Mouse (Mus musculus) spleen, adult 2 months (tissue): ENCODE measurements around the gene Rab3d. TPM values are rescaled to one million over a fixed set of nuclear protein-coding genes. Genes with fewer than 3 reads are reported as not detected.
"Not testable (repeated sequence)": the region's sequence is repeated elsewhere in the genome, so short reads cannot be mapped to it uniquely, and the experiment has no call there.

Experiments used
- DNase-seq, 2 experiments: peaks; one replicate each; pipeline versions ENCODE4 v3.0.0 to v3.0.0-alpha.2; 2012 to 2021; ENCODE audit warnings: low spot score in 2 of 2, low read depth in 1 of 2
- H3K27ac ChIP-seq: fragments of 200-500 bp; 2 replicates; pipeline ENCODE4 v1.5.1; 2012; ENCODE audit warnings: low read length, inconsistent platforms; ENCODE audit not compliant: insufficient read depth
- H3K27me3 ChIP-seq: fragments of 200-500 bp; 2 replicates; pipeline ENCODE4 v1.6.1; 2012; ENCODE audit warnings: mild to moderate bottlenecking, moderate library complexity, low read length, inconsistent platforms; ENCODE audit not compliant: control insufficient read depth, insufficient read depth
- H3K36me3 ChIP-seq: fragments of 200-500 bp; 2 replicates; pipeline ENCODE4 v1.6.1; 2012; ENCODE audit warnings: mild to moderate bottlenecking, low read length, inconsistent platforms; ENCODE audit not compliant: control insufficient read depth, insufficient read depth
- H3K4me1 ChIP-seq: fragments of 200-500 bp; 2 replicates; pipeline ENCODE4 v1.6.1; 2011; ENCODE audit warnings: inconsistent platforms; ENCODE audit not compliant: control insufficient read depth, insufficient read depth, insufficient read length
- H3K4me3 ChIP-seq: fragments of 200-500 bp; 2 replicates; pipeline ENCODE4 v1.5.1; 2011; ENCODE audit warnings: mild to moderate bottlenecking, inconsistent platforms; ENCODE audit not compliant: insufficient read depth, insufficient read length; ENCODE audit errors: extremely low read depth
- CTCF ChIP-seq: fragments of 200-500 bp; IDR thresholded peaks from 2 replicates; pipeline ENCODE4 v1.5.1; 2011; ENCODE audit warnings: mild to moderate bottlenecking, inconsistent platforms; ENCODE audit not compliant: insufficient read depth, insufficient read length, insufficient replicate concordance; ENCODE audit errors: extremely low read depth
- POLR2A ChIP-seq: fragments of 200-500 bp; IDR thresholded peaks from 2 replicates; pipeline ENCODE4 v1.6.1; 2011; ENCODE audit warnings: low read depth, low read length, inconsistent platforms
- WGBS: fragments of 180-500 bp; shearing (Covaris S2); methylation state at CpG from one replicate; pipeline ENCODE4 v1.1.7; 2018; 5-methylcytosine and 5-hydroxymethylcytosine counted together
- polyA plus RNA-seq: library from polyadenylated mRNA; depleted of rRNA; stranded (reverse); fragments of >200 nt; gene quantifications from 2 replicates; pipeline ENCODE4 v1.2.3, GENCODE M21; 2012

Rab3d gene
- polyA plus RNA-seq, 1 experiment: 21.1 TPM

DNA sequence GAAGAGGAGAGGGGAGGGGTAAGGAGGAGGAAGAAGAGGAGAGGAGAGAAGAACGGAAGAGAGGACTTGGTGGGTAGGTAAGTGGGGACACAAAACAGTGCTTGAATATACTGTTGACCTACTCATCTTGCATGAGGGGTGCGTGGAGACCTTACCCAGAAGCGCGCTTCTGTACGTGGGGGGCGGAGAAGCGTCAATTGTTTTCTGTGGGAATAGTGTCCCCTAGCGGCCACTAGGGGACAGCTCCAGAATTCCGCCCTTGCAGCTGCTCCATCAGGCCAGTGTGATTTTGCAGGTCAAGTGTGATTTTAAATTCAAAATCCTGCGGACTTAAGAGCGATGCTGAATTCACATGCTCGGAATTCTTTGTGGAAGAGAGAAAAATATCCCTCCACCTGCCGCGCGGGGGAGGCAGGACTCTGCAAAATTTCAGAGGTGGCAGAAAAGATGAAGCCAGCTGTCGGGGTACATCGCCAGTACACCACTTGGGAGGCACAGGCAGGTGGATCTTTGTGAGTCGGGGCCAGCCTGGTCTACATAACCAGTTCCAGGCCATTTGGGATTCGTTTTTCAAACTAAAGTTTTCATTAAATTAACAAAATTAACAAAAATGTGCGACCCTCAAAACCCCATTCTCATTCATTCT, 47.0 kb downstream of the Rab3d start:
- no peak for DNase-seq
- H3K27me3 ChIP-seq: no peaks in the 10 kb centered on the region
- H3K4me1 ChIP-seq: no peaks in the 10 kb centered on the region
- no peak overlapping the region for H3K4me3 ChIP-seq
- H3K36me3 ChIP-seq: no peaks in the 10 kb centered on the region
- WGBS: 20% methylated on average over 20 of the region's 20 CpGs
- no peak overlapping the region for H3K27ac ChIP-seq
- TF ChIP-seq CTCF (peak; percentile 56; the same call in 1 of the 2 replicates), POLR2A (no peak)

DNA sequence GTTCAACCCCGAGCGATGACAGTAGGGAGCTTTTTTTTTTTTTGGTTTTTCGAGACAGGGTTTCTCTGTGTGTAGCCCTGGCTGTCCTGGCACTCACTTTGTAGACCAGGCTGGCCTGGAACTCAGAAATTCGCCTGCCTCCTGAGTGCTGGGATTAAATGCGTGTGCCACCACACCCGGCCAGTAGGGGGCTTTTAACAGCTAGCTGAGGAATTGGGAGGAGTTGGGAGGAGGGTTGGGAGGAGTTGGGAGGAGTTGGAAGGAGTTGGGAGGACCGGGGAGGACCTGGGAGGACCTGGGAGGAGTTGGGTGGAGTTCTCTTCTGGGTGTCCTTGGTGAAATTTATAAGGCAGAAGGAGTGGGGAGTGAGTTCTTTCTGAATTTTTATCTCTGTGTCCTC, 48.7 kb downstream of the Rab3d start:
- 59% methylated on average over 7 of the region's 7 CpGs for WGBS

DNA sequence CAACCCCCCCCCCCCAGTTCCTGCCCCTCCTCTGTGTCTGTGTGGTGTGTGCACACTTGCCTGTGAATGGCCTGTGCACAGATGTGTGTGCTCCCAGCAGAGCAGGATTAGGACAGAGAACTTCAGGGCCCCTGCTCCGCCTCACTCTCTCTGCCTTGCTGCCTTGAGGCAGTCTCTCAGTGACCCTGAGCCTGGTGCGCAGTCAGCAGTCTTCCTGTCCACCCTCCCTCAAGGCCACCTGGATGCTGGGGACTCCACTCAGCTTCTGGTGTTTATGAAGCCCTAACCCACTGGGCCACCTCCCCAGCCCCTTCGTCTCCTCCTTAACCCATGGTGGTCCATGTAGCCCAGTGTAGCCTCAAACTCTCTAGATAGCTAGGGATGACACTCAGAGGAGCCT, 50.3 kb downstream of the Rab3d start:
- TF ChIP-seq POLR2A: no peak
- TF ChIP-seq CTCF: no peak
- Histone ChIP-seq H3K4me1 (no peaks in the 10 kb centered on the region), H3K27ac (no peak overlapping the region), H3K4me3 (no peak overlapping the region), H3K36me3 (no peaks in the 10 kb centered on the region), H3K27me3 (no peaks in the 10 kb centered on the region)
- DNase-seq: no peak
- 92% methylated on average over 3 of the region's 3 CpGs for WGBS

More for the DNA sequence above, 48.7 kb downstream of the Rab3d start:
- H3K27me3 ChIP-seq, H3K4me3 ChIP-seq, H3K36me3 ChIP-seq, H3K4me1 ChIP-seq, H3K27ac ChIP-seq, DNase-seq: not testable (repeated sequence)

DNA sequence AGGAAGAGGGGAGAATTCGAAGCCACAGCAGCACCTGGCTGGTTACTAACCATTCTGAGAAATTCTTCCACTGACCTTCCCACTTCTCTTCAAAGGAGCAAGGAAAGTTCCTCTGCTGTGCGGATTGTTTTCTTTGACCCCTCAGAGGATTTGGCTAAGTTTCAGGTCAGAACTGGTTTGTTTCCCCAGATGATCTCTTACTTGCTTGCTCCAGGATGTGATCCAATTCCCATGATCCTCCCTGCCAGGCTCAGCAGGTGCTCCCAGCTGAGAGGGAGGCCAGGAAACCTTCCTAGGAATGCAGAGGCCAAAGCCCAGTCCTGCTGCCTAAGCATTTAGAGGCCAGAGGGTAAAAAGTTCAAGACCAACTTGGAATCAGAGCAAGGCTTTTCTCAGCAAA, 51.4 kb downstream of the Rab3d start:
- Histone ChIP-seq H3K27me3 (no peaks in the 10 kb centered on the region), H3K27ac (no peak overlapping the region), H3K36me3 (no peaks in the 10 kb centered on the region), H3K4me1 (no peaks in the 10 kb centered on the region), H3K4me3 (no peak overlapping the region)
- WGBS: 56% methylated on average over 2 of the region's 2 CpGs
- no peak for DNase-seq
- TF ChIP-seq POLR2A (no peak), CTCF (no peak)

DNA sequence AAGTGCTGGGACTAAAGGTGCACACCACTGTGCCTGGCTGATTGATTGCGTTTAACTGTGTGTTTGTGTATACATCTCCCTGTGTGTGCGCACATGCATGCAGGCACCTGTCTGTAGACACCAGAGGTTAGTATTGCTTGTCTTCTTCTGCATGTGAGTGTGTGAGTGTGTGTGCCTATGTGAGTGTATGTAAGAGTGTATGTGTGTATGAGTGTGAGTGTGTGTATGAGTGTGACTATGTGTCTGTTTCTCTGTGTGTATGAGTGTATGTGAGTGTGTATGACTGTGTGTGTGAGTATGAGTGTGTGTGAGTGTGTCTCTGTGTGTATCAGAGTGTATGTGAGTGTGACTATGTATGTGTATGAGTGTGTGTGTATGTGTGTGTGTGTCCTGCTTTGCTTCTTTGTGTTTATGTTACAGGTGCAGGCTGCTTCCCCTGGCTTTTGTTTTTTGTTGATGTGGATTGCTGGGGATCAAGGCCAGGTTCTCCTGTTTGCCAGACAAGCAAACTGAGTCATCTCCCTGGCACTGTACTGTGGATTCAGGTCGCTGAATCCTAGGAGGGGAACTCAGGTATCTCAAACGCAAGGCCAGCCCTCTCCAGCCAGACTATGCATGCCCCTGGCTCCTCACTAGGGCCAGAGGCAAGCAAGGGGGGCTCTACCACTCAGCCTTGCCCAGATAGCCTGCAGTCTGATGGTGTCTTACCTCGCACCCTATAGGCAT, 52.2 kb downstream of the Rab3d start:
- TF ChIP-seq POLR2A (no peak), CTCF (no peak)
- Histone ChIP-seq H3K4me3 (no peak overlapping the region), H3K27ac (no peak overlapping the region), H3K27me3 (no peaks in the 10 kb centered on the region), H3K36me3 (no peaks in the 10 kb centered on the region), H3K4me1 (no peaks in the 10 kb centered on the region)
- no peak for DNase-seq
- 86% methylated on average over 5 of the region's 5 CpGs for WGBS

DNA sequence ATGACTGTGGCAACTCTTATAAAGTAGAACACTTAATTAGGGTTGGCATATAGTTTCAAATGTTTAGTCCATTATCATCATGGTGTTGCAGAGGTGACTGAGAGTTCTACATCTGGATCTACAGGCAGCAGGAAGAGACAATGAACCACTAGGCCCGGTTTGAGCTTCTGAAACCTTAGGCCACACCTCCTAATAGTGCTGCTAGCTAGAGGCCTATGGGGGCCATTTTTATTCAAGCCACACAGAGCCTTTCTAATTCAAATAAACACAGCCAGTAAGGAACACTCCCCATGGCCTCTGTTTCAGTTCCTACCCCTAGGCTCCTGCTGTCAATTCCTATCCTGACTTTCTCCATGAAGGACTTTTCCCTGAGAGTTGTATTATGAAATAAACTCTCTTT, 55.8 kb downstream of the Rab3d start:
- 77% methylated on average over 1 of the region's 1 CpGs for WGBS
- Histone ChIP-seq H3K27ac (no peak overlapping the region), H3K4me3 (no peak overlapping the region), H3K36me3 (no peaks in the 10 kb centered on the region), H3K27me3 (no peaks in the 10 kb centered on the region), H3K4me1 (no peaks in the 10 kb centered on the region)
- TF ChIP-seq CTCF (no peak), POLR2A (no peak)
- no peak for DNase-seq

DNA sequence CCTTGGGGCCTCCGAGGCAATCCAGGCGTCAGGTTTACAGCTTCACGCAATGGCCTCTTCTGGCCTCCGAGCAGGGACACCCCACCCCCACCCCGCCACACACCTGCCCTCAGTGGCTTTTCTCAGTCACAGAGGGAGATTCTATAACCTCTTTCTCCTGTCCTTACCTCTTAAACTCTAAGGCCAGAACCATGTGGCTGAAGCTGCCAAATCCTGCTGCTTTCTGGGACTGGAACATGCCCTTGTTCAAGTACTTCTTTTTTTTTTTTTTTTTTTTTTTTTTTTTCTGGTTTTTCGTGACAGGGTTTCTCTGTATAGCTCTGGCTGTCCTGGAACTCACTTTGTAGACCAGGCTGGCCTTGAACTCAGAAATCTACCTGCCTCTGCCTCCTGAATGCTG, 57.6 kb downstream of the Rab3d start:
- 88% methylated on average over 6 of the region's 6 CpGs for WGBS

More for the DNA sequence above, 57.6 kb downstream of the Rab3d start:
- not testable (repeated sequence) for DNase-seq, H3K36me3 ChIP-seq, H3K4me1 ChIP-seq, H3K27ac ChIP-seq, H3K27me3 ChIP-seq, H3K4me3 ChIP-seq
